Mouse (Mus musculus) thymus, adult 2 months (tissue): ENCODE data around the gene Tgfb2. TPM values are rescaled to one million over a fixed set of nuclear protein-coding genes. Genes with fewer than 3 reads are reported as not detected.

ENCODE experiments used
- DNase-seq: peaks from one replicate; pipeline ENCODE4 v3.0.0; 2021
- H3K27ac ChIP-seq: fragments of 200-500 bp; 2 replicates; pipeline ENCODE4 v1.5.1; 2012; ENCODE audit warnings: low read length, control low read depth; ENCODE audit not compliant: control insufficient read depth, insufficient read depth
- H3K27me3 ChIP-seq: fragments of 200-500 bp; 2 replicates; pipeline ENCODE4 v1.6.1; 2012; ENCODE audit warnings: mild to moderate bottlenecking, low read length, moderate library complexity, mixed read lengths; ENCODE audit not compliant: control insufficient read depth, insufficient read depth
- H3K36me3 ChIP-seq: fragments of 200-500 bp; 2 replicates; pipeline ENCODE4 v1.6.1; 2012; ENCODE audit warnings: mild to moderate bottlenecking, low read length, moderate library complexity; ENCODE audit not compliant: control insufficient read depth, insufficient read depth
- H3K4me1 ChIP-seq: fragments of 200-500 bp; replicated peaks from 2 replicates; pipeline ENCODE4 v1.6.1; 2012; ENCODE audit warnings: low read length; ENCODE audit not compliant: control insufficient read depth, insufficient read depth
- H3K4me3 ChIP-seq: fragments of 200-500 bp; 2 replicates; pipeline ENCODE4 v1.5.1; 2012; ENCODE audit warnings: mild to moderate bottlenecking, low read length, control low read depth, moderate library complexity; ENCODE audit not compliant: control insufficient read depth, insufficient read depth
- CTCF ChIP-seq: fragments of 200-500 bp; IDR thresholded peaks from 2 replicates; pipeline ENCODE4 v1.5.1; 2012; ENCODE audit warnings: mild to moderate bottlenecking, control low read depth, low read length, moderate library complexity, borderline replicate concordance; ENCODE audit not compliant: control insufficient read depth, poor library complexity, insufficient read depth; ENCODE audit errors: extremely low read depth
- POLR2A ChIP-seq: fragments of 200-500 bp; IDR thresholded peaks from 2 replicates; pipeline ENCODE4 v1.6.1; 2012; ENCODE audit warnings: mild to moderate bottlenecking, low read length, control low read depth, moderate library complexity; ENCODE audit not compliant: control insufficient read depth, poor library complexity, insufficient read depth; ENCODE audit errors: extremely low read depth
- WGBS: fragments of 180-500 bp; shearing (Covaris S2); methylation state at CpG from one replicate; pipeline ENCODE4 v1.1.7; 2018; 5-methylcytosine and 5-hydroxymethylcytosine counted together
- polyA plus RNA-seq: library from polyadenylated mRNA; depleted of rRNA; stranded (reverse); fragments of >200 nt; gene quantifications from 2 replicates; pipeline ENCODE4 v1.2.3, GENCODE M21; 2012

Gene Tgfb2
- polyA plus RNA-seq, 1 experiment, result 0.89 TPM

- Histone ChIP-seq H3K4me3 (no peak overlapping the region), H3K27me3 (no peaks in the 10 kb centered on the region), H3K4me1 (no peaks in the 10 kb centered on the region), H3K27ac (no peak overlapping the region), H3K36me3 (no peaks in the 10 kb centered on the region)
- DNase-seq, result no peak
- 82% methylated on average over 12 of the region's 12 CpGs for WGBS
- TF ChIP-seq CTCF, result no peak
- no peak for TF ChIP-seq POLR2A
These were observed 68.2 kb downstream of the Tgfb2 start for GRCm38 (mm10) chr1:186637304-186638213.

- WGBS, result 95% methylated on average over 7 of the region's 7 CpGs
- DNase-seq, result no peak
- no peak for TF ChIP-seq POLR2A
- TF ChIP-seq CTCF, result no peak
- Histone ChIP-seq H3K36me3 (no peaks in the 10 kb centered on the region), H3K27ac (no peak overlapping the region), H3K4me1 (no peaks in the 10 kb centered on the region), H3K4me3 (no peak overlapping the region), H3K27me3 (no peaks in the 10 kb centered on the region)
These were observed 70.7 kb downstream of the Tgfb2 start for GRCm38 (mm10) chr1:186635045-186635444.

GRCm38 (mm10) chr1:186631457-186631856 is 74.3 kb downstream of the Tgfb2 start:
- 94% methylated on average over 6 of the region's 6 CpGs for WGBS
- H3K4me1 ChIP-seq, result no peaks in the 10 kb centered on the region
- TF ChIP-seq CTCF, result no peak
- TF ChIP-seq POLR2A, result no peak
- H3K36me3 ChIP-seq, result no peaks in the 10 kb centered on the region
- DNase-seq, result no peak
- H3K27ac ChIP-seq, result no peak overlapping the region
- H3K4me3 ChIP-seq, result no peak overlapping the region
- no peaks in the 10 kb centered on the region for H3K27me3 ChIP-seq

- Histone ChIP-seq H3K27ac (no peak overlapping the region), H3K27me3 (no peaks in the 10 kb centered on the region), H3K36me3 (no peaks in the 10 kb centered on the region), H3K4me1 (no peaks in the 10 kb centered on the region), H3K4me3 (no peak overlapping the region)
- TF ChIP-seq POLR2A (no peak), CTCF (no peak)
- 88% methylated on average over 5 of the region's 5 CpGs for whole genome bisulfite sequencing
- no peak for DNase-seq
These were observed 74.8 kb downstream of the Tgfb2 start for GRCm38 (mm10) chr1:186630971-186631370.

GRCm38 (mm10) chr1:186627451-186627995 is 78.3 kb downstream of the Tgfb2 start:
- DNase-seq, result no peak
- no peaks in the 10 kb centered on the region for H3K27me3 ChIP-seq
- TF ChIP-seq POLR2A (no peak), CTCF (no peak)
- H3K4me3 ChIP-seq, result no peak overlapping the region
- H3K4me1 ChIP-seq, result no peaks in the 10 kb centered on the region
- H3K27ac ChIP-seq, result no peak overlapping the region
- H3K36me3 ChIP-seq, result no peaks in the 10 kb centered on the region
- WGBS, result 84% methylated on average over 7 of the region's 7 CpGs

GRCm38 (mm10) chr1:186624474-186624873 is 81.3 kb downstream of the Tgfb2 start:
- 96% methylated on average over 5 of the region's 5 CpGs for WGBS
- Histone ChIP-seq H3K27ac (no peak overlapping the region), H3K4me1 (no peaks in the 10 kb centered on the region), H3K27me3 (no peaks in the 10 kb centered on the region), H3K36me3 (no peaks in the 10 kb centered on the region), H3K4me3 (no peak overlapping the region)
- TF ChIP-seq POLR2A (no peak), CTCF (no peak)
- DNase-seq, result no peak

- H3K27me3 ChIP-seq, result no peaks in the 10 kb centered on the region
- WGBS, result 96% methylated on average over 3 of the region's 3 CpGs
- H3K36me3 ChIP-seq, result no peaks in the 10 kb centered on the region
- TF ChIP-seq POLR2A (no peak), CTCF (no peak)
- no peak for DNase-seq
- no peaks in the 10 kb centered on the region for H3K4me1 ChIP-seq
- no peak overlapping the region for H3K4me3 ChIP-seq
- no peak overlapping the region for H3K27ac ChIP-seq
These were observed 84.0 kb downstream of the Tgfb2 start for GRCm38 (mm10) chr1:186621812-186622211.
